Mouse (Mus musculus) CH12.LX (cell line): Measurements from ENCODE around the gene Cd5.

Experiments
- CTCF ChIP-seq, 2 experiments: IDR thresholded peaks in 1 of 2; conservative IDR thresholded peaks in 1 of 2; 2 replicates each; pipeline ENCODE4 v1.5.1; 2011 to 2012; ENCODE audit warnings: low read depth in 2 of 2, low read length in 2 of 2, improper control_type of control experiment in 1 of 2, inconsistent platforms in 1 of 2, mild to moderate bottlenecking in 1 of 2, moderate library complexity in 1 of 2
- EP300 ChIP-seq: IDR thresholded peaks from 2 replicates; pipeline ENCODE4 v1.6.1; 2011; ENCODE audit warnings: low read length, improper control_type of control experiment
- MAX ChIP-seq: IDR thresholded peaks from 2 replicates; pipeline ENCODE4 v1.6.1; 2011; ENCODE audit warnings: low read length, improper control_type of control experiment
- POLR2A ChIP-seq: IDR thresholded peaks from 2 replicates; pipeline ENCODE4 v1.6.1; 2011; ENCODE audit warnings: low read depth, mild to moderate bottlenecking, improper control_type of control experiment, low read length
- RAD21 ChIP-seq: IDR thresholded peaks from 2 replicates; pipeline ENCODE4 v1.6.1; 2011; ENCODE audit warnings: low read depth, mild to moderate bottlenecking, low read length, improper control_type of control experiment, moderate library complexity
- TBP ChIP-seq: conservative IDR thresholded peaks from 2 replicates; pipeline ENCODE4 v1.6.1; 2011; ENCODE audit warnings: low read depth, low read length, improper control_type of control experiment

DNA sequence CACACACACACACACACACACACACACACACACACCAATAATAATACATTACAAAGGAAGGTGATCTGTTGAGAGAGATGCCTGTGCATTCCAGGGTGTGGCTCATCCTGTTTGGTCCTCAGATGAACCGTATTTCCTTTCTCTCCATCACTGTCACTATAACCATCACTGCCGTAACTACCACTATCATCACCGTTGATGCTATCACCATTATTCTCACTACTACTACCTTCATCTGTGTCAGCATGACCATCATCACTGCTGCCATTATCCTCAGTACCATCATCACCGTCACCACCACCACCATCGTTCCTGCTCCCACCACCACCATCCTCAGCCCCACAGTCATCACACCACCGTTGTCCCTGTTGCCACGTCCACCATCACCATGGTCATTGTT, 6.8 kb downstream of the Cd5 start:
- TF ChIP-seq CTCF (conservative IDR thresholded peaks at IDR 0.05 in 1 of 2, IDR thresholded peaks at IDR 0.05 in 1 of 2; ENCODE audit: low read depth in 2 of 2, low read length in 2 of 2), result no peak
- TF ChIP-seq RAD21, result no peak
- TF ChIP-seq POLR2A, result no peak
- no peak for TF ChIP-seq EP300
- no peak for TF ChIP-seq TBP
- no peak for TF ChIP-seq MAX
